Mouse (Mus musculus): ENCODE data around the gene Smarca5. TPM values are rescaled to one million over a fixed set of nuclear protein-coding genes. Genes with fewer than 3 reads are reported as not detected.

Gene Smarca5
- polyA plus RNA-seq, 1 experiment from 2014 or later = 35.2 TPM

DNA sequence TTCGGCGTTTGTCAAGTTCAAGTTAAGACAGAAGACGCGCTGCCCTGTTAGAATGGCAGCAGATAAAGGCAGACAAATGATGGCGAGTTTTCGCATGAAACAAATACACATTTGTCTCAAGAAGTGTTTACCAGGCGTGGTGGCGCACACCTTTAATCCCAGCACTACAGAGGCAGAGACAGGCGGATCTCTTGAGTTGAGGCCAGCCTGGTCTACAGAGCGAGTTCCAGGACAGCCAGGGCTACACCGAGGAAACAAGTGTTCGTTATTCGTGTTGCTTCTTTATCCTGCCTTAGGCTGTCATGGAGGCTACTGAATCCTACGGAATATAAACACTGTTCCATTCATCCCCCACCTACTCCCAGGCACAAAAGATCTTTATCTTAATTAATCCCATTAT lies 635 bp upstream of the Smarca5 start:
- H3K9ac ChIP-seq = peak overlapping the region; percentile 85
- H3K27me3 ChIP-seq (replicated peaks) = no peaks in the 10 kb centered on the region
- 14% methylated on average over 14 of the region's 14 CpGs for WGBS
- peak overlapping the region; percentile 97 for H3K27ac ChIP-seq (replicated peaks)
- H3K36me3 ChIP-seq = peaks cover 11% of the 10 kb centered on the region
- H3K4me2 ChIP-seq = peak overlapping the region; percentile 76
- no peaks in the 10 kb centered on the region for H3K9me3 ChIP-seq
- peak; percentile 30; the same call in 1 of the 2 replicates for ATAC-seq (ENCODE audit: extremely low read depth, insufficient number of reproducible peaks, low FRiP score, low TSS enrichment)
- peaks cover 11% of the 10 kb centered on the region for H3K4me1 ChIP-seq
- peak overlapping the region; percentile 83 for H3K4me3 ChIP-seq

- H3K27ac ChIP-seq (replicated peaks) = peak overlapping the region; percentile 97
- peaks cover 11% of the 10 kb centered on the region for H3K4me1 ChIP-seq
- WGBS = under 1% methylated on average over 82 of the region's 84 CpGs
- peaks cover 22% of the 10 kb centered on the region for H3K36me3 ChIP-seq
- H3K9me3 ChIP-seq = no peaks in the 10 kb centered on the region
- peak; percentile 21 for ATAC-seq (ENCODE audit: extremely low read depth, insufficient number of reproducible peaks, low FRiP score, low TSS enrichment)
- peak overlapping the region; percentile 88 for H3K4me2 ChIP-seq
- no peaks in the 10 kb centered on the region for H3K27me3 ChIP-seq (replicated peaks)
- H3K9ac ChIP-seq = peak overlapping the region; percentile 91
- peak overlapping the region; percentile 83 for H3K4me3 ChIP-seq
Measured at GRCm38 (mm10) chr8:80738388-80739154, 726 bp downstream of the Smarca5 start.

- peaks cover 25% of the 10 kb centered on the region for H3K36me3 ChIP-seq
- H3K27me3 ChIP-seq (replicated peaks) = no peaks in the 10 kb centered on the region
- ATAC-seq (ENCODE audit: extremely low read depth, insufficient number of reproducible peaks, low FRiP score, low TSS enrichment) = no peak
- H3K27ac ChIP-seq (replicated peaks) = peak overlapping the region; percentile 97
- H3K4me1 ChIP-seq = peaks cover 11% of the 10 kb centered on the region
- no peaks in the 10 kb centered on the region for H3K9me3 ChIP-seq
- peak overlapping the region; percentile 83 for H3K4me3 ChIP-seq
- under 1% methylated on average over 5 of the region's 5 CpGs for WGBS
- peak overlapping the region; percentile 91 for H3K9ac ChIP-seq
- H3K4me2 ChIP-seq = peak overlapping the region; percentile 88
Measured at GRCm38 (mm10) chr8:80738046-80738387, 1.3 kb downstream of the Smarca5 start.

DNA sequence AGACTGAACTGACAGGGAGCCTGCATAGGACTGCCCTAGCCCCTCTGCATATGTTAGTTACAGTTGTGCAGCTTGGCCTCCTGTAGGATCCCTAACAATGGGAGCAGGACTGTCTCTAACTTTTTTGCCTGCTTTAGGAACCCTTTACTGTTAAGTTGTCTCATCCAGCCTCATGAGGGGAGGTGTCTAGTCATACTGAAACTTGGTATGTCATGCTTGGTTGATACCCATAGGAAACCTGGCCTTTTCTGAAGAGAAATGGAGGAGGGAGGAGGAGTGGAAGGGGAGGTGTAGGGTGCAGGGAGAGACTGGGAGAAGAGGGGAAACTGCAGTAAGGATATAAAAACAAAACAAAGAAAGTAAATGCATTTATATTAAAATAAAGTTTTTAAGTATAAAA lies 7.0 kb downstream of the Smarca5 start:
- no peaks in the 10 kb centered on the region for H3K9me3 ChIP-seq
- ATAC-seq (ENCODE audit: extremely low read depth, insufficient number of reproducible peaks, low FRiP score, low TSS enrichment) = no peak

GRCm38 (mm10) chr8:80714461-80714860 lies 24.8 kb downstream of the Smarca5 start:
- WGBS = 90% methylated on average over 1 of the region's 1 CpGs
- Histone ChIP-seq H3K36me3 (peaks cover 81% of the 10 kb centered on the region), H3K4me1 (no peaks in the 10 kb centered on the region), H3K4me2 (no peak overlapping the region), H3K9ac (no peak overlapping the region), H3K9me3 (no peaks in the 10 kb centered on the region), H3K27ac (replicated peaks) (no peak overlapping the region), H3K4me3 (no peak overlapping the region), H3K27me3 (replicated peaks) (no peaks in the 10 kb centered on the region)
- ATAC-seq (ENCODE audit: extremely low read depth, insufficient number of reproducible peaks, low FRiP score, low TSS enrichment) = no peak

More for the DNA sequence above, 7.0 kb downstream of the Smarca5 start:
- Histone ChIP-seq H3K4me2 (no peak overlapping the region), H3K4me1 (peaks cover under 1% of the 10 kb centered on the region), H3K9ac (no peak overlapping the region), H3K36me3 (peaks cover 72% of the 10 kb centered on the region), H3K27ac (replicated peaks) (no peak overlapping the region), H3K4me3 (no peak overlapping the region), H3K27me3 (replicated peaks) (no peaks in the 10 kb centered on the region)

DNA sequence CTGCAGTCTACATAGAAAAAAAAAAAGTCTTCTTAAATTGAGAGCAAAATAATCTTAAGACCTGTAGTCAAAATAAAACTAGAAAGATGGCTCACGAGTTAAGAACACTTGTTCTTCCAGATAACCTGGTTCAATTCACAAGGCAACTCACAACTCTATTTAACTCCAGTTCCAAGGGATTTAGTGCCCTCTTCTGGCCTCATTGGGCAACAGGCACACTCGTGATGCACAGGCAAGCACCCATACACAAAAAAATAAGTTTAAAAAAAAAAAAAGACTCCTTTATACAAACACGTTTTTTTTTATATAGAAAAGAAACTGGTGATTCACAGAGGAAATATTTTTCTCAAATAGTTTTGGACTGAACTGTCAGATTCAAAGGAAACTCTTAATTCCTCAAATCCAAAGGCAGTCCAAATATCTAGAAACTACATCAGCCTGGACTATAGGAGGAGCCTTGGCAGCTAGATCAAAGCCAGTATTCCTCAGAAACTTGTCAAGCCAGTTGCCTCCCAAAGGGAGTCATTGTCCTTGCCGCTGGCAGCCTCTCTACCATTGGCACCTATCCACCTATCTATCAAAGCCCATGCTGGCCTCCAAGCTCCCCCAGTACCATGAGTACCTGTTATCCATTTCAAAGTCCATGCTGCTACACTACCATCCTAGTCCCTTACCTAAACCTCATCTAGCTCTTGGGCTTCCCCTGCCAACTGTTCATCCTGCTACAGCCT lies 28.5 kb downstream of the Smarca5 start:
- no peak overlapping the region for H3K4me3 ChIP-seq
- peaks cover 83% of the 10 kb centered on the region for H3K36me3 ChIP-seq
- H3K4me2 ChIP-seq = no peak overlapping the region
- H3K27me3 ChIP-seq (replicated peaks) = no peaks in the 10 kb centered on the region
- H3K9me3 ChIP-seq = no peaks in the 10 kb centered on the region
- H3K9ac ChIP-seq = no peak overlapping the region
- H3K27ac ChIP-seq (replicated peaks) = no peak overlapping the region
- WGBS = 81% methylated on average over 4 of the region's 4 CpGs
- no peak for ATAC-seq (ENCODE audit: extremely low read depth, insufficient number of reproducible peaks, low FRiP score, low TSS enrichment)
- H3K4me1 ChIP-seq = no peaks in the 10 kb centered on the region

GRCm38 (mm10) chr8:80688141-80688540 lies 51.2 kb downstream of the Smarca5 start:
- WGBS = 28% methylated on average over 4 of the region's 4 CpGs
- H3K9me3 ChIP-seq = no peaks in the 10 kb centered on the region
- no peak for ATAC-seq (ENCODE audit: extremely low read depth, insufficient number of reproducible peaks, low FRiP score, low TSS enrichment)

DNA sequence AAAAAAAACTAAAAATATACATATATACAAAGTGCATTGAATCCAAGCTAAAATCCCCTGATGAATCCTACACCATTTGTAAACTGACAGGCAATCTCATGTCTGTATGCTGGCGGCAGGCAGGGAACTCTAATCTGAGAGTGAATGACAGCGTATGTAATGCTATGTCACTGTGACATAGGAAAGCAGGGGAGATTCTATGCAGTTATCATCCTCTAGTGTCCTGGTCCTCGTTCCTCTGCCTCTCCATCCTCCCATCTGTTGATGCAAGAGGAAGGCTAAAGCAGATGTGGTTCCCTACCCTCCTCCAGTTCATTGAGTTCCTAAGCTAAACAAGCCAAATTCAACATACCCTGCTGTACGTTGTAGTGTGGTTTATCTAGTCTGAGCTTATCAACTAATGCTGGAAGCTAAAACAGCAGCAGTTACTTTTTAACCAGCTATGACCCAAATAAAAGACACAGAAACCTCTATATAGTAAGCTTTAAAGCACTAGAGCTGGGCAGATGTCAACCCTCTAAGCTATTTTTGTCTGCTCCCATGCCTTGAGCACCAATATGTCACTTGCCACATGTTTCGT lies 55.5 kb downstream of the Smarca5 start:
- peaks cover 6% of the 10 kb centered on the region for H3K4me1 ChIP-seq
- no peak overlapping the region for H3K4me2 ChIP-seq
- no peaks in the 10 kb centered on the region for H3K36me3 ChIP-seq
- no peak for ATAC-seq (ENCODE audit: extremely low read depth, insufficient number of reproducible peaks, low FRiP score, low TSS enrichment)
- H3K4me3 ChIP-seq = no peak overlapping the region
- H3K9ac ChIP-seq = no peak overlapping the region
- WGBS = 36% methylated on average over 5 of the region's 5 CpGs
- no peak overlapping the region for H3K27ac ChIP-seq (replicated peaks)
- H3K9me3 ChIP-seq = no peaks in the 10 kb centered on the region
- 0 out of 2 replicates have a peak, but pooled peaks cover 3% of the 10 kb centered on the region for H3K27me3 ChIP-seq (replicated peaks)

More at GRCm38 (mm10) chr8:80688141-80688540, 51.2 kb downstream of the Smarca5 start:
- H3K9ac ChIP-seq = no peak overlapping the region
- no peak overlapping the region for H3K4me2 ChIP-seq
- no peak overlapping the region for H3K27ac ChIP-seq (replicated peaks)
- H3K4me3 ChIP-seq = no peak overlapping the region
- 0 out of 2 replicates have a peak, but pooled peaks cover 3% of the 10 kb centered on the region for H3K27me3 ChIP-seq (replicated peaks)
- peaks cover 6% of the 10 kb centered on the region for H3K4me1 ChIP-seq
- no peaks in the 10 kb centered on the region for H3K36me3 ChIP-seq

- ATAC-seq (ENCODE audit: extremely low read depth, insufficient number of reproducible peaks, low FRiP score, low TSS enrichment) = no peak
- peaks cover 6% of the 10 kb centered on the region for H3K4me1 ChIP-seq
- 0 out of 2 replicates have a peak, but pooled peaks cover 3% of the 10 kb centered on the region for H3K9me3 ChIP-seq
- no peak overlapping the region for H3K9ac ChIP-seq
- WGBS = 63% methylated on average over 5 of the region's 5 CpGs
- H3K27ac ChIP-seq (replicated peaks) = no peak overlapping the region
- no peak overlapping the region for H3K4me3 ChIP-seq
- H3K36me3 ChIP-seq = no peaks in the 10 kb centered on the region
- 0 out of 2 replicates have a peak, but pooled peaks cover 3% of the 10 kb centered on the region for H3K27me3 ChIP-seq (replicated peaks)
- H3K4me2 ChIP-seq = no peak overlapping the region
Measured at GRCm38 (mm10) chr8:80682594-80682993, 56.7 kb downstream of the Smarca5 start.

GRCm38 (mm10) chr8:80669277-80669901 lies 69.9 kb downstream of the Smarca5 start:
- no peaks in the 10 kb centered on the region for H3K27me3 ChIP-seq (replicated peaks)
- no peak overlapping the region for H3K4me2 ChIP-seq
- no peaks in the 10 kb centered on the region for H3K9me3 ChIP-seq
- H3K4me3 ChIP-seq = no peak overlapping the region
- WGBS = 64% methylated on average over 17 of the region's 17 CpGs
- H3K36me3 ChIP-seq = no peaks in the 10 kb centered on the region
- H3K27ac ChIP-seq (replicated peaks) = no peak overlapping the region
- no peaks in the 10 kb centered on the region for H3K4me1 ChIP-seq
- ATAC-seq (ENCODE audit: extremely low read depth, insufficient number of reproducible peaks, low FRiP score, low TSS enrichment) = no peak
- H3K9ac ChIP-seq = no peak overlapping the region

GRCm38 (mm10) chr8:80663476-80663875 lies 75.8 kb downstream of the Smarca5 start:
- ATAC-seq (ENCODE audit: extremely low read depth, insufficient number of reproducible peaks, low FRiP score, low TSS enrichment) = no peak
- Histone ChIP-seq H3K27ac (replicated peaks) (no peak overlapping the region), H3K9ac (no peak overlapping the region), H3K4me2 (no peak overlapping the region), H3K27me3 (replicated peaks) (no peaks in the 10 kb centered on the region), H3K4me3 (no peak overlapping the region), H3K4me1 (peaks cover 8% of the 10 kb centered on the region), H3K9me3 (no peaks in the 10 kb centered on the region), H3K36me3 (no peaks in the 10 kb centered on the region)
- WGBS = 52% methylated on average over 3 of the region's 3 CpGs
